Mouse (Mus musculus) c-Kit-positive CD71-positive TER-119-positive erythroid progenitor cells, embryonic 14.5 days (primary cell): ENCODE data around the gene Dolpp1.

Source experiments
- DNase-seq: peaks from one replicate; pipeline ENCODE4 v3.0.0-alpha.2; 2013; ENCODE audit warnings: low spot score

The Dolpp1 gene

DNA sequence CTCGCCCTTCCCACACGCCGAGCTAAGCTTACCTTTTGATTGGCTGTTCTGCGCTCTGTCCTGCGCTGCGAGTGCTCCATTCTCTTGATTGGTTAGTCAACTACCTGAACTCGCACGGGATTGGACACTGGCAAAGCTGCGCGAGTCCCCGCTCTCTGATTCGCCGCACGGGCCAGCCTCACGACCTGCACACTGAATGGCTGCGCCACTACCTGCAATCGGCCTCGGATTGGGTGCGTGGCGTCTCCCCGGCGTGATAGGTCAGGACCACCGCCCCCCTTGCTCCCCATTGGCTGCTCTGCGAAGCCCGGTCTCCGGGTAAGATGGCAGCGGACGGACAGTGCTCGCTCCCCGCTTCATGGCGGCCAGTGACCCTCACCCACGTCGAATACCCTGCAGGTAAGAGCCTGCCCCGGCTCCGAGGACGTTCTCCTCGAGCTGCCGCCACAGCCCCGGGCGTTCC is at the start of gene Dolpp1:
TSS of gene Dolpp1 (plus strand) at position 141 of the 463 bp plus-strand sequence.
- peak; percentile 96 for DNase-seq

DNA sequence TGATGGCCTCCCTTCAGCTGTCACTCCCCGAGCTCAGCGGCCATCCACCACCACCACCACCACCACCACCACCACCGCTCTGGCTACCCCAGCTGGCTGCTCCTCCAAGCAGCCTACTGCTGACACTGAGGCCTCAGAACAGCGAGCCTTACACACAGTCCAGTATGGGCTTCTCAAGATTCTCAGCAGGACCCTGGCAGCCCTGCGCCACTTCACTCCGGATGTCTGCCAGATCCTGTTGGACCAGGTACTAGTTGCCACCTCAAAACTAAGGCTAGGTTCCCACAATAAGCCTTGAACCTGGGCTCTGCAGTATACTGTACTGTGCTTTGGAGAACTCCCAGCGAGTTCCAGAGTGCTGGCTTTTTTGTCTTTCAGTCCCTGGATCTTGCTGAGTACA is 49.5 kb upstream of the Dolpp1 start:
- no peak for DNase-seq

DNA sequence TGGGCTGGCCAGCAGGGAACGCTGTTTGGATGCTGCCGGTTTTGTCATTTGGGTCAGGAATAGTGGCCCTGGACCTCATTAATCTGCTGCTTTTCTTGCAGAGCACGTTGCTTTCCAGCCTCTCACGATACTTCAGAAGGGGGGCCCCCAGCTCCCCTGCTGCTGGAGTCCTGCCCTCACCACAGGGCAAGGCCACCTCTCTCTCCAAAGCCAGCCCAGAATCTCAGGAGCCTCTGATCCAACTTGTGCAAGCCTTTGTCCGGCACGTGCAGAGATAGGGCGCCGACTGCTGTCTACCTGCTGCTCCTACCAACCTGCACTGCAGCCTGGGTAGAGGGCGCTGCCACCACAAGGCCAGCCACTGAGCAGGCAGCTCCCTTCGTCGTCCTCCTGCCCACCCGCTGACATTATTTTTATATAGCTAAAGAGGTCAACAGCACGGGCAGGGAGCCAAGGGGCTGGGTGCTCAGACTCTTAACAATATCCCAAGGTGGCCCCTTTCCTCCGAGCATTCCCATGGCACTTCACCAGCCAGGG is 48.4 kb upstream of the Dolpp1 start:
- DNase-seq, result no peak

DNA sequence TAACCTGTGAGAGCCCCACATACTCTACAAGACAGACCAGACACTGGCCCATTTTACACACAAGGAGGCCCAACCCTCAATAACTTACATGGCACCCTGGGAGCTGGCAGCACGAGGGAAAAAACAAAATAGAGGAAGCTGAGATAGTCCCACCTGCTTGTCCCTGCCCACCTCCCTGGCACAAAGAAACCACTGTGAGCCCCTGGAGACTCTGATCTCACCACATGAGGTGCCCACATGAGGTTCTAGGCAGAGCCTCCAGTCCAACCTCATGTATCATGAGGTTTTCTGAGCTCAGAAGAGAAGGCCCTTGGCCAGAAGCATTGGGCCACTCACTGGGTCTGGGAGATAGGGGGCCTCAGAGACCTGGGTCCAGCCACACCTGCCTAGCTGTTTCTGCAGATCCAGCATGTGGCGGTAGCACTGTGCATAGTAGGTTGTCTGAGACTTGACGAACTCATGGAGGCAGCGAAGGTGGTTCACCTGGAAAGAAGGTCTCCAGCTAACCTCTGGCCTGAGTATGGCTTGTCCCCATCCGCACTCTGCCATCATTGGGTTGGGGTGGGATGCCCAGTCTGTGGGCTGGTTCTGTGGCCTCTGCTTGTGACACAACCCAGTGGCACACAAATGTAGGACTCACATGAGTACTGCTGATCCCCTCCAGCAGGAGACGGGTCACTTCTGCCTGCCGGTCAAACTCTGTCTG is 45.9 kb upstream of the Dolpp1 start:
- no peak for DNase-seq

DNA sequence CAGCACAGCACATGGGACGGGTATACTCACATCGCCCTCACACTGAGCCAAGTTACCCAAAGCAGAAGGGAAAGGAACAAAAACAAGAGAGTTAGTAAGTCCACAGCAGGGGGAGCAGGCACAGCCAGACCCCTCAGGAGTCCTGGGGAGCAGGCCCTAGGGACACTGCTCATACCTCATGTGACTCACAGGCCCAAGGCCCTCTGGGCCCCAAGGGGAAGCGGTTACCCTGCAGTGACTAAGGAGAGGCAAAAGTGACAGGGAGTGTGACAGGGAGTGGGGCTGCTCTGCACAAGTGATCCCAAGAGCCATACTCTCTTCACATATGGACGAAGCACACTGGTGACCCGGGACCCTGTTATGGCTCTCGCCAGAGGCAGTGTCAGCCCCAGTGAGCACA is 42.9 kb upstream of the Dolpp1 start:
- DNase-seq, result no peak

DNA sequence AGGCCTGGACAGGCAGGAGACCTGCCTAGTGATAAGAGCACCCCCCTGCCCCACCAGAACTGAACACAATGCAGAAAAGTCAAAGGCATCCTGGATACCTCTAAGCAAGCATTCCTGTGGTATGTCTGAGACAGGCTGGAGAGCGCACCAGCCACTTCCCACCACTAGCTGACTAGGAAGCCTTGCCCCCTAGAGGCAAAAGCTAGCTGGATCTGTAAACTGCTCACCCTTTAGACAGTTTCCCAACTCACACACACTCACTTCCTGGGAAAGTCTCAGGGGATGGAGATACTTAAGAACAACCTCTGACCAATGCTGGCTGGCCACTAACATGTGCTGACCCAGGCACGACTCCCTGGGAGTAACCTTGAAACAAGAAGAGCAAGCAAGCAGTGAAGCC is 40.9 kb upstream of the Dolpp1 start:
- no peak for DNase-seq

DNA sequence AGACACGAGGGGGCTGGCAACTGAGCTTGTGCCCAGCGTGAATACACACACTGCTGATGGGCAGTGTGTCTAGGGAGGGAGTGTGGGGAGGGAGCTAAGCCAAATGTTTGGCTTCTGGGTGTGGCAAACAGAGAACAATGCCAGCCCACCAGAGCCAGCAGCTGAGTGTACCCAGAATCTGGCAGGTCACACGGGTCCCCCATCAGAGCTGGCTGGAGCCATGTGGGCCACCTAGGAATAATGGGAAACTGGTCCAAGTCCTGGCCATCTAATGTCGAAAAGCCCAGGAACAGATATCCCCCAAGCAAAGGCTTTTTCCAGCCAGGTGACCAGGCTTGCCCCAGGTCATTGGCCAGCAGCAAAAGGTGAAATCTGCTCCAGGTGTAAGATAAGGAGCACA is 36.2 kb upstream of the Dolpp1 start:
- no peak for DNase-seq

DNA sequence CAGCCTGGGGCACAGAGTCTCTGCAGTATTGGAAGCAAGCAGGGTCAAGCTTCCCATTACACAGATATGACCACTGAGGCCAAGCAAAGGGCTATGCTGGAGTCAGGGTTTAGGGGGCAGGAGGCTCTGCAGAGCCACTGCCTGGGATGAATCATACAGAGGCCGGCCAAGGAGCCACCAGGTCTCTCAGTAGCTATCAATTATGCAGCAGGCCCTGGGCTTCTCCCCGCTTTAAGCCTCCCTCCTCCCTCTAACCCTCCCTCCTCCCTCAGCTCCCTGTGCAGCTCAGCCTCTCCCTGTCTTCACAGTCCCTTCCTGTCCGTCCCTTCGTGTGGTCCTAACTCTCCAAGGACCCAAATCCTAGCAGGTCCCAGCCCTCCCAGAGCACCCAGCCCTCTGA is 35.8 kb upstream of the Dolpp1 start:
- no peak for DNase-seq

DNA sequence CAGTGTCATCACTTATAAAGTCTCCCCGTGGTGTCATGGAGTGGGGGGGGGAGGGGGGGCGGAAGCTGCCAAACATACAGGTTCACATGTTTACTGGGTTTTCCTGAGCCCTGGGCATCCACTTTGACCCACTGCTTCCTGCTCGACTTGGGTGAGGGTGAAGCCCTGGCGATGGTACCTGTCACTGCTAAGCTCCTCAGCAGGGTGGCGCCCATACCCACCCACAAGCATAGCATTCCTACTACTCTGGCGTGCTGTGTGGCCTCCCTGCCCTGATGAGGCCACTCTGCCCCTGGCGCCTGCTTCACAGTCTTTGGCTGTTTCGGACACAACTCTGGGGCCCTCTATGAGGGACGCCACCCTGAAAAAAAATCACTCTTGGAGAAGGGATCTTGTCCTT is 35.1 kb upstream of the Dolpp1 start:
- no peak for DNase-seq

DNA sequence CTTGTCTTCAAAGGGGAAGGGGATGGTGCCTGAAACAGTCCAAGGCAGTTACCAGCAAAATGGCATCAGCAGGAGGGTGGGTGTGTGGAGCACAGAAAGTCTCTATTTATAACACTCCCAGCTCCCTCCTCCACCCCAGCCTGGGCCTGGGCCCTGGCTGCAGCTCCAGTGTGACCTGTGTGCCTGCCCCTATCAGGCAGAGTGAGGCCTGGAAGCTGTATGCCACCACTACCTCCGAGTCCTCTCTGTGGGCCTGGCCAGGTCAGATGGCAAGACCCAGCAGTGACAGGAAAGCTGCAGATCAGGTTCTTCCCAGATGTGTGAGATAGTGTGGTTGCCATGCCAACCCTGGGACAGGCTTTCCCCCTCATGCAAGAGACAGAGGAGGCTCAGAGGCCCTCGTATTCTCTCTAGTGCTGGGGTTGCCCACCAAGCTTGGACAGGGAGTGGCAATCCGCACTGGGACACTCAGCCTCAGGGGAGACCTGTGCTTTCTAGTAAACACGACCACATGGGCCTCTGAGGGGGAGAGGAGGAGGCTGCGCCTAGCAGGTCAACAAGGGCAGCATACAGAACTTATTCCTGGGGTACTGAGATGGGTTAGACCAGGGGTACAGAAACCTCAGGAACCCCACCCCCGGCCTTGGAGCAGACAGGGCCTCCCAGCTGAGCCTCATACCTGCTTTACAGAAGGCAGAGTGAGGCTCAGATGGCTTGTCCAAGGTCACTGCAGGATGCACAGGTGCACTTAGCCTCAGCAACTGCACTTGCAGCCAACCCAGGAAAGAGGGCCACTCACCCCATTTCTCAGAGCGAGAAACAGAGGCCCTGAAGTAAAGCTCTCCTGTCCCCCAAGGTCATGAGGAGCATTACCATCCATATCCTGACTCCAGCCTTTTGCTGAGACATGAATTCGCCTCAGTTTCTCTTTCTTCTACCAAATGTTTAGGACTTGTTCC is 34.2 kb upstream of the Dolpp1 start:
- no peak for DNase-seq

DNA sequence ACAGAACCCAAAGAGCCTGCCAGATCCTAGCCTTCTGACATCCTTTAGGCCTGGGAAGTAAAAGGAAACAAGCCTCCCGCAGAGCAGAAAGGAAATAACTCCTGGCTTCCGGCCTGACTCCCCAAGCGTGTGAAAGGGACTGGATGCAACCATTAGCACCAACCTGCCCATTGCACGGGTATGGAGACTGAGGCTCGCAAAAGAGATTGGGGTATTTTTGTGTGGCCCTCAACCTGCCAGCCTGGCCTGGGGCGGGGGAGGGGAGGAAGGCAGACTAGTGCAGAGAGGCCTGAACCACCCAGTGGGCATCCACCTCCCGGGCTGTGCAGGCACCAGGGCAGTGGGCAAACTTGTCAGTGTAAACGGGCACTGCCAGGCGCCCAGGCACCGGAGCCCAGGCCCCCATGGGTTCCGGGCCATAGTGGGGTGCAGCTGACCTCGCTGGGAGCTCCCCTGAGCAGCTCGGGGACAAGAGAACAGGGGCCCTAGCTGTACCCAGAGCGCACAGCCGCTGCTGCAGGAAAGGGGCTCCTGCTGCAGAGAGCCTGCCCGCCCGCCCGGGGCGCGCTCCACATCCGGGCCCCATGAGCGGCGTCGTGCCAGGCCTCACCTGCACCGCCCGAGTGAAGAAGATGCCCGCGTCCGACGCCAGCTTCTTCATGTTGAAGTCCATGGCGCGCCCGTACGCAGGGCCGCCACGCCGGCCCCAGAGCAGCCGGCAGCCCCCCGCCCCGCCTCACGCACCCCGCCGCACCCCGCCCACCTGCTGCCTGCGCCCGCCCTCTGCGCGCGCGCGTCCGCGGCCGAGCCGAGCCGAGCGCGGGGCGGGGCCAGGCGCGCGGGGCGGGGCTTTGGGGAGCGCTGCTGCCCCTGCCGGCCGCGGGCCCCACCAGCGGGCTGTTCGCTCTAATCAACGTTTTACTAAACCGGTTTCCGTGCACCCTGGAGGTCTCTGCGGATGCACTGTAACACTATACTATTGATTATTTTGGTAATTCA is 33.2 kb upstream of the Dolpp1 start, which contains the start of gene Sh3glb2:
TSS of gene Sh3glb2 (minus strand) at position 805 of the 999 bp plus-strand sequence.
- DNase-seq, result peak; percentile 71

DNA sequence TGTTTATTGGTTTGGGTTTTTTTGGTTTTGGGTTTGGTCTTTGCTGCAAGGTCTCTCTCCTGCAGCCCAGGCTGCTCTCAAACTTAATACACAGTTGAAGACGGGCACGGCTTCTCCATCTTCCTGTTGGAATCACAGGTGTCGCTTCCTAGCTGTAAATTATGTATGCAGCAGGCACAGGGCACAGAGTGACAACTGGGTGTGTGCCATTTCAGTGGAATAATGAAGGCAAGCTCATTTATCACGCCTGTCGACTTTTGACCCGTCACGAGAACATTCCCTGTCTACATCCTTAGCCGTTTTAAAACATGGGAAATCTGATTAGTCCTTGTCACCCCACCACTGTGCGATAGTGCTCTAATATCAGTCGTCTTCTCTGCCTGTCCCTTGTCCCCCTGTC is 31.4 kb upstream of the Dolpp1 start:
- no peak for DNase-seq

DNA sequence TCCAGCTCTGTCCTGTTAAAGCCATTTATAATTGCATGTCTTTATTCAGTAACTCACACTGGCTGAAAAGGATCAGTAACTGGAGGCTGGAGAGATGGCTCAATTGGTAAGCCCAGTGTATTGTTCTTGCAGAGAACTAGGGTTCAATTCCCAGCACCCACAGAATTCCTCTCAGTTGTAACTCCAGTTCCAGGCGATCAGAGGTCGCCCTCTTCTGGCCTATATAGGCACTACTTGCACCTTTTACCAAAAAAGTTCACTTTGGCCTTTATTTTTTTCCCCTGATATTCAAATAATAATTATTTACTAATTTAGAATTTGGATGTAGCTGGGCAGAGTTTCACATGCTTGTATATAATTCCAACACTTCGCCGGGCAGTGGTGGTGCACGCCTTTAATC is 29.2 kb upstream of the Dolpp1 start:
- no peak for DNase-seq

DNA sequence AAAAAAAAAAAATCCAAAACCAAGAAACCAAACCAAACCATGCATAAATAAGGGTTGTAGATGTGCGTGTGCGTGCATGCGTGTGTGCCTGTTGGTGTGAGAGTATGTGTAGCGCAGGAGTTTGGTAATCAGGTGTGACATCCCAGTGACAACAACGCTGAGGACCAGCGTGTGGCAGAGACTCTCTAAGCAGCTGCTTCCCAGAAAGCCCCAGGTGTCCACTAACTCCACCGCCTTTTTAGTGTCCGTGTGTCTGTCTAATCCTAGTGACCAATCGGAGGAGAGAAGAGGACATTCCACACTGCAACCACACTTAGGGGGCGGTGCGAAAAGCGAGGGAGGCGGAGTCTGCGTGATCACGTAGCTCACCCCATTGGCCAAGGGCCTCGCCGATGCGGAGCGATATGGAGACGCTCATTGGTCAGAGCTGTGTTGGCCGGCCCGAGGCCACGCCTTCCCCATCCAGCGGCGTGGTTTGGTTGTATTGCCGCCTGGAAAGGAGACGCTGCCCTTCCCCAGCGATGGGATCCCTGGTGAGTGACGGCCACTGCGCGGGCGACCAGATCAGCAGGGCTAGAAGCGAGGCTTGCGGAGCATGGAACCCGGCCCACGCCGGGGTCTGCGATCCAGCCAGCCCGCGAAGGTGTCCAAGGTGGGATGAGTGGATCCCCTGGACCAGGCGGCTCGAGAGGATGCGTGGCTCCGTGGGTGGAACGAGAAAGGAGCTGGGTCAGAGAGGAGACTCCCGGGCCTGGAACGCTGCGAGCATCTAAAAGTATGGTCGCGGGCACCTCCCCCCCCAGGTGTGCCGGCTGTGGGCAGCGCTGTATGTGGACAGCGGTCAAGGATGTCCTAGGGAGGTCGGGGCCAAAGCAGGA is 28.0 kb upstream of the Dolpp1 start, which contains the start of gene Miga2:
TSS of gene Miga2 (plus strand) at position 461 of the 878 bp plus-strand sequence.
- DNase-seq, result peak; percentile 99

DNA sequence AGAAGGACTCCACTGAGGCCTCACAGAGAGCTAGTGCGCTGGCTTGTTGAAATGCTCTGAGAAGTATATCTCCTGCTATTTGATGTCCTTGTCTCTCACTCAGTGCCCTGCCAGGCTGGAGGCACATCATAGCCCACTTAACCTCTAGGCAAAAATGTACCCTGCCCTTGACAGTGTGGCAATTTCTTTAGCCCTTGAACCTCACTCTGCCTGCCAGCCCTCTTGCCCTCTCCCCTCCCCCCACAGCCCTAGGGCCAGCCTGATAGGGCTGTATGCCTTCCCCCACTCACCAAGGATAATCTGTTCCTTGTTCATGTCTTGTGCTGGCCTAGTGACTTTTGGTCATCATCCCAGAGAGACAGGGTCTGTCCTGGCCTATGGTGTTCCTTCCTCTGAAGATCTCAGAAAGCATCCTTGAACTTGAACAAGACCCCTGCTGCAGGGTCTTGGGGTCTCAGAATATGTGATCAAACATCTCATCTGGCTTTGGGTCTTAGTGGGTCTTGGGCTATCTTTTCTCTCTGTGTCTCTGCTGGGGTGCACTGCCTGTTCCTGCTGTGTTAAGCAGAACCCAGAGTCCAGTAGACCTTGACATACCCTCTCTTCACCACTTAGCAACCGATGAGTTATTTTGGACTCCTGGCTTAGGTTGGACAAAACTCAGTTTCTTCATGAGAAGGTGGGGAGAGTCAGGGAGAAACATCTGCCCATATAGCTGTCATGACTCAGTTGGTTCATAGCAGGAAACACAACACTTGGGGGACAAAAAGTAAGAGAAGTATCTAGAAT is 26.6 kb upstream of the Dolpp1 start:
- no peak for DNase-seq

DNA sequence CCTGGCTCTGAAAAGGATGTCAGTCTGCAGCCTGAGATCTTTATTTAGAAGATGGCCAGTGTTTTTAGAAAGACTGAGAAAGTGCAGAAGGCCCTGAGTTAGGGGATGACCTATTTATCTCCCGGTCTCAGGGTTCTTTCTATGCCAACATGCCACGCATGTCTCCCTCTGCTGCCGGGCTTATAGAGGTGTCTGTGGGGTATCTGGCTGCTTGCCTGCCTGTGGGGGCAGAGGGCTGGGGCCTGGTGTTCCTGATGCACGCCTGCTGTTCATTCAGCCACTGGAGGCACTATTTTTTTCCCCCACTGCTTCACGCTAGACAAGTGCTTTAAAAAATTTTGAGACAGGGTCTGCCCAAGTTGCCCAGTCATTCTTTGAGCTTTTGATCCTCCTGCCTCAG is 25.9 kb upstream of the Dolpp1 start:
- DNase-seq, result no peak

DNA sequence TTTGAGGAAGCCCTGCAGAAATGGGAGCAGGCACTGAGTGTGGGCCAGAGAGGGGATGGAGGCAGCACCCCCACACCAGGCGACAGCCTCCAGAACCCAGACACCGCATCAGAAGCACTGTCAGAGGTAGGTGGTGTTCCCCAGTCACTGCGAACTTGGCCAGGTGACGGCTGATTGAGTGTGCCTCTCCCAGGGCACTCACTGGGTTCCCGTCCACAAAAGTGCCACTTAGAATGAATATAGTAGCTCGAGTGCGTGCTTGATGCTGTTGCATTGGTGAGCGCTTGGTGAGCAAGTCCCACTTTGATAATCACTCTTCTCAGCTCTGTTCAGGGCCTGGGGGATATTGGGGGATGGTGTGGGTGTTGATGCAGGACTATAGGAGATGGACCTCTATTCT is 20.5 kb upstream of the Dolpp1 start:
- DNase-seq, result no peak

DNA sequence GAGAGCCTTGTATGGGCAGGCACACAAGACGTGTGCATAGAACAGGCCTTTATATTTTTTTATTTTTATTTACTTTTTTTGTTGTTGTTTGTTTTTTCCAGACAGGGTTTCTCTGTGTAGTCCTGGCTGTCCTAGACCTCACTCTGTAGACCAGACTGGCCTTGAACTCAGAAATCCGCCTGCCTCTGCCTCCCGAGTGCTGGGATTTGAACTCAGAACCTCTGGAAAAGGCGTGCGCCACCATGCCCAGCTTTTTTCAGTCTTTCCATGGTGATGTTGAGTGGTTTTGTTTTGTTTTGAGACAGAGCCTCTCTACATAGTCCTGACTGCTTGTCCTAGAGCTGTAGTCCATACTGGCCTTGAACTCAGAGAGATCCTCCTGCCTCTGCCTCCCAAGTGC is 19.3 kb upstream of the Dolpp1 start:
- DNase-seq, result no peak

DNA sequence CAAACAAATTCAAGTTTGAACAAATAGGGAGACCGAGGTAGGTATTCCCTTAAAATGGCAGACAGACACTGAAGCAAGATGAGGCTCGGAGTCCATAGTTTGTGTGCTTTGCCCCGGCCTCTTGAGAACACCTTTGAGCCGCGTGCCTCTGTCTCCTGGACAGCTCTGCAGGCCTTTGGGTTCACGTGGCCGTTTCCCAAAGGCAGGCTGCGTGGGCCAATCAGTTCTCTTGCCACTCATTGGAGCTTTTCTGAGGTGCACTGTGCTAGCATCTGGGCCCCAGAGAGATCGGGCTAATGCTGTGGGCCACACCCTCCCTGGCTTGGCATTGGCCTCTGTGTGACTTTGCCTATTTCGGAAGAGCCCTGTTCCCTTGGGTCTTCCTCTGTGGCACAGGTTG is 16.2 kb upstream of the Dolpp1 start:
- no peak for DNase-seq

DNA sequence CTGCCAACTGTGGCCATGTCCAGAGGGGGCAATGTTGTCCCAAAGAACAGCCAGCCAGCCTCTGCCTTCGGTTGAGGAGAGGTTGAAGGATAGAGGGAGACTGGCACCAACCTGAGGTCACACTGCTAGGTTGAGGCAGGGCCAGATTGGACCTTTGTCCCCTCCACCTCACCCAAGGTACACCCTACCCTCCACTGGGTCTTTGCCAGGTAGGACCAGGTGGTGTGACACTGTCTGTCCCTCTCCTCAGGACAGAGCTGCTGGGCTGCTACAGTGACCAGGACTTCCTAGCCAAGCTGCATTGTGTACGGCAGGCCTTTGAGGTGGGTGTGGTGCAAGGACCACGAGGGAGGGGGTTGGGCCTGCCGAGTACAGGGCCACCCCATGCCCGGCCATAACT is 14.3 kb upstream of the Dolpp1 start:
- DNase-seq, result no peak
